ENCODE assay signal across 20 mouse cellular contexts in the genomic region with DNA sequence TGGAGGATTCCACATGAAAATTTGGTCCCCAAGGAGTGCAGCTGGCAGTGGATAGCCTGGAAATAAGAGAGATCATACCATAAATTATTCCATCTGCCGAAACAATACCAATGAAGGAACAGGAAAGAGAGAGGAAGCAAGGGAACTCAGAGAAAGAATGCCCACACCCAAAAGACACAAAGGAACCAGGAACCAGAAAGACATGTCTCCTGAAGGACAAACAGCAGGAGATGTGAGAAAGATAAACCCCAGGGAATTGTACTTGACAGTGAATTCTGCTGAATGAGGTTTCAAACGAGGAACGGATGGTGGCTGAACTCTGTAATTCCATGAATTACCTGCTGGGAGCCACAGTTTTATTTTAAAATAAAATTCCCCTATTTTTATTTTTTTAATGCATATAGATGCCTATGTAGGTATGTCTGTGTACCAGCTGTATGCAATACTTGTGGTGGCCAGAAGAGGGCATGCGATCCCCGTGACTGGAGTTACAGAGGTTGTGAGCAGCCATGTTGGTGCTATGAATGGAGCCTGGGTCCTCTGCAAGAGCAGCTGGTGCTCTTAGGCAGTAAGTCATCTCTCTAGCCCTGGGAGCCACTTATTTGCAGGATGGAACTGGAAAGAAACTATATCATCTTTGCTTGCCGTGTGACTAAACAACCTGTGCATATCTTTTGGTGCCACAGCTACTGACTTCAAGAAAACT. TPM values are rescaled to one million over a fixed set of nuclear protein-coding genes. Genes with fewer than 3 reads are reported as not detected.
A peak's percentile ranks its signal among the peaks of the same experiment; 100 is the strongest.
DNase-seq lines count a peak whose midpoint lies in the region; ATAC-seq and TF ChIP-seq lines count a peak whose summit lies in the region.
"Had no signal": no experiment of that assay in that cellular context is flagged by ENCODE, and none has a peak within 500 bp of the region (broad histone marks: within the 10 kb centered on the region; RNA-seq: fewer than 3 reads in every experiment).

No protein-coding gene starts in this region.

- no peak for ATAC-seq in kidney, embryonic 15.5 days (replicated peaks; ENCODE audit: low FRiP score)
- ATAC-seq in midbrain, embryonic 11.5 days (ENCODE audit: low FRiP score): no peak
- ATAC-seq: forebrain, embryonic 14.5 days had no signal

- 0 out of 2 replicates have a peak, but pooled peaks cover 4% of the 10 kb centered on the region for H3K36me3 ChIP-seq in kidney, embryonic 15.5 days
- no peaks in the 10 kb centered on the region for H3K36me3 ChIP-seq in midbrain, embryonic 11.5 days (ENCODE audit: control insufficient read depth, insufficient read depth, low read length)
- no peaks in the 10 kb centered on the region for H3K36me3 ChIP-seq in midbrain, embryonic 10.5 days
- no peaks in the 10 kb centered on the region; the same call in 1 of the 2 replicates for H3K36me3 ChIP-seq in limb, embryonic 10.5 days
- H3K36me3 ChIP-seq: heart, embryonic 13.5 days; hindbrain, embryonic 10.5 days; limb, embryonic 13.5 days; neural tube, embryonic 15.5 days had no signal

- no peak overlapping the region for H3K4me2 ChIP-seq in kidney, embryonic 15.5 days
- no peak overlapping the region for H3K4me2 ChIP-seq in midbrain, embryonic 11.5 days
- H3K4me2 ChIP-seq: heart, embryonic 13.5 days; limb, embryonic 13.5 days; neural tube, embryonic 15.5 days had no signal

- no peaks in the 10 kb centered on the region for H3K27me3 ChIP-seq in kidney, embryonic 15.5 days
- H3K27me3 ChIP-seq in midbrain, embryonic 11.5 days (ENCODE audit: control insufficient read depth, insufficient read depth, low read length): peaks cover 24% of the 10 kb centered on the region
- H3K27me3 ChIP-seq in midbrain, embryonic 10.5 days (ENCODE audit: low read depth, poor library complexity, severe bottlenecking): peaks cover 44% of the 10 kb centered on the region
- peaks cover 38% of the 10 kb centered on the region for H3K27me3 ChIP-seq in limb, embryonic 10.5 days (ENCODE audit: low read depth, poor library complexity, severe bottlenecking)
- H3K27me3 ChIP-seq: CH12.LX; heart, embryonic 13.5 days had no signal

- H3K9me3 ChIP-seq in kidney, embryonic 15.5 days (replicated peaks): 0 out of 2 replicates have a peak, but pooled peaks cover 3% of the 10 kb centered on the region
- H3K9me3 ChIP-seq in midbrain, embryonic 11.5 days (ENCODE audit: control insufficient read depth, low read length): peaks cover 6% of the 10 kb centered on the region; the same call in 1 of the 2 replicates
- peaks cover 11% of the 10 kb centered on the region; the same call in 1 of the 2 replicates for H3K9me3 ChIP-seq in midbrain, embryonic 10.5 days (replicated peaks)
- no peaks in the 10 kb centered on the region for H3K9me3 ChIP-seq in limb, embryonic 10.5 days (replicated peaks)

- H3K4me1 ChIP-seq in kidney, embryonic 15.5 days: peaks cover 8% of the 10 kb centered on the region
- H3K4me1 ChIP-seq in midbrain, embryonic 11.5 days (ENCODE audit: control insufficient read depth, insufficient read depth, low read length): peaks cover 3% of the 10 kb centered on the region; the same call in 1 of the 2 replicates
- H3K4me1 ChIP-seq in midbrain, embryonic 10.5 days: peaks cover 22% of the 10 kb centered on the region
- H3K4me1 ChIP-seq in limb, embryonic 10.5 days: peaks cover 16% of the 10 kb centered on the region

- H3K27ac ChIP-seq in gastrocnemius, adult 2 months: no peak overlapping the region
- H3K27ac ChIP-seq in kidney, embryonic 15.5 days: no peak overlapping the region
- no peak overlapping the region for H3K27ac ChIP-seq in midbrain, embryonic 11.5 days (ENCODE audit: low read depth, low read length)
- H3K27ac ChIP-seq in midbrain, embryonic 10.5 days (replicated peaks): no peak overlapping the region
- no peak overlapping the region for H3K27ac ChIP-seq in limb, embryonic 10.5 days
- H3K27ac ChIP-seq: heart, embryonic 13.5 days; hindbrain, embryonic 10.5 days; limb, embryonic 13.5 days; neural tube, embryonic 15.5 days had no signal

- 88% methylated on average over 6 of the region's 6 CpGs for WGBS in kidney, embryonic 15.5 days
- WGBS in midbrain, embryonic 11.5 days: 92% methylated on average over 6 of the region's 6 CpGs
- whole genome bisulfite sequencing in midbrain, embryonic 10.5 days: 90% methylated on average over 6 of the region's 6 CpGs
- WGBS in limb, embryonic 10.5 days: 93% methylated on average over 6 of the region's 6 CpGs

- peak; percentile 42 for TF ChIP-seq CTCF in gastrocnemius, adult 2 months (IDR thresholded peaks at IDR 0.05)
- peak; percentile 18; the same call in 1 of the 2 replicates for TF ChIP-seq CTCF in brain, embryonic 14.5 days (IDR thresholded peaks at IDR 0.05; ENCODE audit: borderline replicate concordance, extremely low read depth, insufficient read depth, insufficient read length)

- TF ChIP-seq POLR2A in brain, embryonic 14.5 days (IDR thresholded peaks at IDR 0.05; ENCODE audit: borderline replicate concordance, extremely low read depth, insufficient read depth, insufficient read length, poor library complexity, severe bottlenecking): no peak

- intact Hi-C loops in gastrocnemius, adult 2 months (cut with DNase I): loop anchor here (10.0 kb wide), 1 partner anchor 117 kb away; no protein-coding TSS in a partner anchor

- H3K4me3 ChIP-seq in gastrocnemius, adult 2 months: no peak overlapping the region
- no peak overlapping the region for H3K4me3 ChIP-seq in kidney, embryonic 15.5 days (replicated peaks)
- no peak overlapping the region for H3K4me3 ChIP-seq in midbrain, embryonic 11.5 days (ENCODE audit: low read depth, low read length)
- H3K4me3 ChIP-seq in midbrain, embryonic 10.5 days: no peak overlapping the region
- no peak overlapping the region for H3K4me3 ChIP-seq in limb, embryonic 10.5 days
- H3K4me3 ChIP-seq: heart, embryonic 13.5 days; hindbrain, embryonic 10.5 days; limb, embryonic 13.5 days; neural tube, embryonic 15.5 days had no signal

- H3K9ac ChIP-seq in kidney, embryonic 15.5 days: no peak overlapping the region
- no peak overlapping the region for H3K9ac ChIP-seq in midbrain, embryonic 11.5 days (ENCODE audit: low read length)
- H3K9ac ChIP-seq: heart, embryonic 13.5 days; limb, embryonic 13.5 days; neural tube, embryonic 15.5 days had no signal

- DNase-seq in gastrocnemius, adult 2 months: no peak
- no peak for DNase-seq in gastrocnemius, postnatal 4 days (ENCODE audit: low spot score in 2 of 2)
- DNase-seq in kidney, postnatal 10 days: peak; percentile 19
- peak; percentile 19 for DNase-seq in midbrain, embryonic 11.5 days (ENCODE audit: low spot score, missing footprints)
- DNase-seq in midbrain, embryonic 10.5 days (ENCODE audit: low spot score): no peak
- DNase-seq in brain, embryonic 14.5 days (ENCODE audit: low read depth): no peak
- no peak for DNase-seq in limb, embryonic 10.5 days (ENCODE audit: low spot score)
- DNase-seq: adrenal gland, adult 8-10 months; cerebellum, adult 9-11 months; embryo, embryonic 11 days; right cerebral cortex, postnatal 4 days; thymus, postnatal 25 days had no signal

RNA-seq across cellular contexts. Expression of a gene that starts 4.2 kb away (rescaled TPM):
- 1 to 10 TPM; 8.5 to 8.9 TPM for total RNA-seq in gastrocnemius, adult 2 months (2021)
- total RNA-seq in gastrocnemius, postnatal 4 days (2021): 10 to 100 TPM; 34.0 to 36.3 TPM
- 13.2 and 14.2 TPM in 2 replicates for polyA plus RNA-seq in kidney, embryonic 15.5 days (2015; fragmentation: Nextera tagmentation; extraction: Ambion mirVana)
- 1.1 TPM in 2 replicates for polyA plus RNA-seq in midbrain, embryonic 11.5 days (2014; fragmentation: Nextera tagmentation; extraction: Ambion mirVana)
- 1.3 and 1.9 TPM in 2 replicates for polyA plus RNA-seq in midbrain, embryonic 10.5 days (2016; fragmentation: Nextera tagmentation; extraction: Ambion mirVana)
- 2.0 and 4.2 TPM in 2 replicates for polyA plus RNA-seq in brain, embryonic 14.5 days (2012; rRNA removed)
- polyA plus RNA-seq in limb, embryonic 10.5 days (2016; fragmentation: Nextera tagmentation; extraction: Ambion mirVana): 2.5 and 3.0 TPM in 2 replicates
- total RNA-seq: CH12.LX; megakaryocyte-erythroid progenitor cell, adult 5-6 weeks had no signal

Comparison
In these comparisons a context has a peak if more than half of its experiments do, and no peak if none do; other contexts are left out.
1. DNase-seq: peak in kidney, postnatal 10 days (single experiment) and midbrain, embryonic 11.5 days (single experiment); none in gastrocnemius, adult 2 months (single experiment), gastrocnemius, postnatal 4 days (0 of 2), midbrain, embryonic 10.5 days (single experiment), brain, embryonic 14.5 days (single experiment) and limb, embryonic 10.5 days (single experiment).